Mouse (Mus musculus) liver, embryonic 15.5 days (tissue): Measurements from ENCODE around the gene Pde4b. TPM values are rescaled to one million over a fixed set of nuclear protein-coding genes. Genes with fewer than 3 reads are reported as not detected.

Experiments
- ATAC-seq: fragments of 200-750 bp; cut with Nextera tagmentation; 2 replicates; pipeline ENCODE4 v1.8.0; 2017; ENCODE audit warnings: moderate number of reproducible peaks, mild to moderate bottlenecking, moderate library complexity; ENCODE audit not compliant: insufficient read depth
- H3K27ac ChIP-seq: fragments of 300-500 bp; sonication (generic); replicated peaks from 2 replicates; pipeline ENCODE4 v1.5.1; 2015; ENCODE audit warnings: mild to moderate bottlenecking, inconsistent platforms
- H3K27me3 ChIP-seq: fragments of 300-500 bp; sonication (generic); 2 replicates; pipeline ENCODE4 v1.6.1; 2015; ENCODE audit warnings: mild to moderate bottlenecking, inconsistent platforms
- H3K36me3 ChIP-seq: fragments of 300-500 bp; sonication (generic); replicated peaks from 2 replicates; pipeline ENCODE4 v1.6.1; 2015; ENCODE audit warnings: moderate library complexity, mild to moderate bottlenecking, inconsistent platforms
- H3K4me1 ChIP-seq: fragments of 300-500 bp; sonication (generic); replicated peaks from 2 replicates; pipeline ENCODE4 v1.6.1; 2015; ENCODE audit warnings: inconsistent platforms
- H3K4me2 ChIP-seq: fragments of 300-500 bp; sonication (generic); 2 replicates; pipeline ENCODE4 v1.6.1; 2015; ENCODE audit warnings: moderate library complexity, mild to moderate bottlenecking, inconsistent platforms
- H3K4me3 ChIP-seq: fragments of 300-500 bp; sonication (generic); replicated peaks from 2 replicates; pipeline ENCODE4 v1.5.1; 2015; ENCODE audit warnings: mild to moderate bottlenecking, inconsistent platforms
- H3K9ac ChIP-seq: fragments of 300-500 bp; sonication (generic); 2 replicates; pipeline ENCODE4 v1.6.1; 2015; ENCODE audit warnings: moderate library complexity, mild to moderate bottlenecking, inconsistent platforms
- H3K9me3 ChIP-seq: fragments of 300-500 bp; sonication (generic); replicated peaks from 2 replicates; pipeline ENCODE4 v1.6.1; 2016; ENCODE audit warnings: inconsistent platforms
- WGBS: fragments of 180-500 bp; shearing (Covaris S2); methylation state at CpG from one replicate; pipeline ENCODE4 v1.1.7; 2015; ENCODE audit warnings: mixed read lengths; ENCODE audit not compliant: insufficient replicate concordance; 5-methylcytosine and 5-hydroxymethylcytosine counted together
- polyA plus RNA-seq: library from polyadenylated mRNA; unstranded; fragments of >200 nt; fragmentation: Nextera tagmentation; extraction: Ambion mirVana; gene quantifications from 2 replicates; pipeline ENCODE4 v1.2.1, GENCODE M21; 2015

The Pde4b gene
- polyA plus RNA-seq, 1 experiment from 2014 or later: 2.5 TPM

GRCm38 (mm10) chr4:102497221-102497620 is 409.9 kb downstream of the Pde4b start:
- Histone ChIP-seq H3K4me1 (no peaks in the 10 kb centered on the region), H3K27ac (no peak overlapping the region), H3K9me3 (no peaks in the 10 kb centered on the region), H3K4me3 (no peak overlapping the region), H3K9ac (no peak overlapping the region), H3K27me3 (no peaks in the 10 kb centered on the region), H3K36me3 (no peaks in the 10 kb centered on the region), H3K4me2 (no peak overlapping the region)
- ATAC-seq: no peak
- WGBS: 70% methylated on average over 3 of the region's 3 CpGs

GRCm38 (mm10) chr4:102498169-102498919 is 411.0 kb downstream of the Pde4b start:
- Histone ChIP-seq H3K4me2 (no peak overlapping the region), H3K4me1 (no peaks in the 10 kb centered on the region), H3K9me3 (no peaks in the 10 kb centered on the region), H3K27ac (no peak overlapping the region), H3K4me3 (no peak overlapping the region), H3K36me3 (no peaks in the 10 kb centered on the region), H3K27me3 (no peaks in the 10 kb centered on the region), H3K9ac (no peak overlapping the region)
- WGBS: 50% methylated on average over 4 of the region's 4 CpGs
- ATAC-seq: no peak

- Histone ChIP-seq H3K4me3 (no peak overlapping the region), H3K27me3 (no peaks in the 10 kb centered on the region), H3K4me2 (no peak overlapping the region), H3K4me1 (no peaks in the 10 kb centered on the region), H3K36me3 (no peaks in the 10 kb centered on the region), H3K27ac (no peak overlapping the region), H3K9ac (no peak overlapping the region), H3K9me3 (no peaks in the 10 kb centered on the region)
- 11% methylated on average over 1 of the region's 1 CpGs for WGBS
- ATAC-seq: no peak
Measured at GRCm38 (mm10) chr4:102498920-102499316, 411.6 kb downstream of the Pde4b start.

- 51% methylated on average over 6 of the region's 6 CpGs for WGBS
- no peaks in the 10 kb centered on the region for H3K9me3 ChIP-seq
- no peaks in the 10 kb centered on the region; the same call in 1 of the 2 replicates for H3K4me1 ChIP-seq
- H3K4me3 ChIP-seq: no peak overlapping the region
- H3K27me3 ChIP-seq: no peaks in the 10 kb centered on the region
- H3K36me3 ChIP-seq: no peaks in the 10 kb centered on the region
- no peak overlapping the region for H3K27ac ChIP-seq
- no peak for ATAC-seq
- no peak overlapping the region for H3K4me2 ChIP-seq
- no peak overlapping the region for H3K9ac ChIP-seq
Measured at GRCm38 (mm10) chr4:102505714-102506113, 418.4 kb downstream of the Pde4b start.

- no peak for ATAC-seq
- H3K27ac ChIP-seq: no peak overlapping the region
- H3K36me3 ChIP-seq: no peaks in the 10 kb centered on the region
- H3K4me3 ChIP-seq: no peak overlapping the region
- H3K4me1 ChIP-seq: peaks cover 8% of the 10 kb centered on the region
- 23% methylated on average over 15 of the region's 15 CpGs for WGBS
- no peaks in the 10 kb centered on the region for H3K9me3 ChIP-seq
- H3K4me2 ChIP-seq: peak overlapping the region; percentile 32; the same call in 1 of the 2 replicates
- no peak overlapping the region for H3K9ac ChIP-seq
- H3K27me3 ChIP-seq: no peaks in the 10 kb centered on the region
Measured at GRCm38 (mm10) chr4:102506376-102507280, 419.3 kb downstream of the Pde4b start.

GRCm38 (mm10) chr4:102507344-102507743 is 420.0 kb downstream of the Pde4b start:
- no peak for ATAC-seq
- Histone ChIP-seq H3K4me2 (peak overlapping the region; percentile 32), H3K4me1 (peaks cover 12% of the 10 kb centered on the region), H3K9me3 (no peaks in the 10 kb centered on the region), H3K36me3 (no peaks in the 10 kb centered on the region), H3K27ac (no peak overlapping the region), H3K27me3 (no peaks in the 10 kb centered on the region), H3K9ac (no peak overlapping the region), H3K4me3 (no peak overlapping the region)
- WGBS: 13% methylated on average over 9 of the region's 9 CpGs

GRCm38 (mm10) chr4:102507753-102508152 is 420.4 kb downstream of the Pde4b start:
- Histone ChIP-seq H3K36me3 (no peaks in the 10 kb centered on the region), H3K4me3 (no peak overlapping the region), H3K4me1 (peaks cover 12% of the 10 kb centered on the region), H3K9me3 (no peaks in the 10 kb centered on the region), H3K9ac (no peak overlapping the region), H3K27ac (no peak overlapping the region), H3K27me3 (no peaks in the 10 kb centered on the region), H3K4me2 (peak overlapping the region; percentile 32; the same call in 1 of the 2 replicates)
- WGBS: 35% methylated on average over 2 of the region's 2 CpGs
- no peak for ATAC-seq

GRCm38 (mm10) chr4:102510061-102510460 is 422.7 kb downstream of the Pde4b start:
- H3K27me3 ChIP-seq: no peaks in the 10 kb centered on the region
- no peak overlapping the region for H3K4me2 ChIP-seq
- 60% methylated on average over 6 of the region's 6 CpGs for WGBS
- H3K4me3 ChIP-seq: no peak overlapping the region
- H3K27ac ChIP-seq: no peak overlapping the region
- peaks cover 19% of the 10 kb centered on the region for H3K4me1 ChIP-seq
- no peak overlapping the region for H3K9ac ChIP-seq
- no peaks in the 10 kb centered on the region for H3K36me3 ChIP-seq
- ATAC-seq: no peak
- H3K9me3 ChIP-seq: no peaks in the 10 kb centered on the region

GRCm38 (mm10) chr4:102510939-102511391 is 423.6 kb downstream of the Pde4b start:
- 24% methylated on average over 8 of the region's 8 CpGs for WGBS
- Histone ChIP-seq H3K9me3 (no peaks in the 10 kb centered on the region), H3K36me3 (no peaks in the 10 kb centered on the region), H3K9ac (no peak overlapping the region), H3K4me2 (peak overlapping the region; percentile 44), H3K27me3 (no peaks in the 10 kb centered on the region), H3K27ac (peak overlapping the region; percentile 48; the same call in 1 of the 2 replicates), H3K4me3 (no peak overlapping the region), H3K4me1 (peaks cover 19% of the 10 kb centered on the region)
- no peak for ATAC-seq

- Histone ChIP-seq H3K36me3 (no peaks in the 10 kb centered on the region), H3K4me1 (peaks cover 24% of the 10 kb centered on the region), H3K27ac (peak overlapping the region; percentile 48), H3K4me2 (peak overlapping the region; percentile 44), H3K9ac (no peak overlapping the region), H3K4me3 (no peak overlapping the region), H3K9me3 (no peaks in the 10 kb centered on the region), H3K27me3 (no peaks in the 10 kb centered on the region)
- WGBS: 14% methylated on average over 11 of the region's 11 CpGs
- no peak for ATAC-seq
Measured at GRCm38 (mm10) chr4:102511511-102511910, 424.2 kb downstream of the Pde4b start.

GRCm38 (mm10) chr4:102512940-102513339 is 425.6 kb downstream of the Pde4b start:
- Histone ChIP-seq H3K9me3 (no peaks in the 10 kb centered on the region), H3K27ac (no peak overlapping the region), H3K27me3 (no peaks in the 10 kb centered on the region), H3K9ac (no peak overlapping the region), H3K36me3 (no peaks in the 10 kb centered on the region), H3K4me2 (no peak overlapping the region), H3K4me3 (no peak overlapping the region), H3K4me1 (peaks cover 24% of the 10 kb centered on the region)
- no peak for ATAC-seq
- 67% methylated on average over 7 of the region's 7 CpGs for WGBS
